ENCODE assay signal across 11 mouse cellular contexts in the genomic region with DNA sequence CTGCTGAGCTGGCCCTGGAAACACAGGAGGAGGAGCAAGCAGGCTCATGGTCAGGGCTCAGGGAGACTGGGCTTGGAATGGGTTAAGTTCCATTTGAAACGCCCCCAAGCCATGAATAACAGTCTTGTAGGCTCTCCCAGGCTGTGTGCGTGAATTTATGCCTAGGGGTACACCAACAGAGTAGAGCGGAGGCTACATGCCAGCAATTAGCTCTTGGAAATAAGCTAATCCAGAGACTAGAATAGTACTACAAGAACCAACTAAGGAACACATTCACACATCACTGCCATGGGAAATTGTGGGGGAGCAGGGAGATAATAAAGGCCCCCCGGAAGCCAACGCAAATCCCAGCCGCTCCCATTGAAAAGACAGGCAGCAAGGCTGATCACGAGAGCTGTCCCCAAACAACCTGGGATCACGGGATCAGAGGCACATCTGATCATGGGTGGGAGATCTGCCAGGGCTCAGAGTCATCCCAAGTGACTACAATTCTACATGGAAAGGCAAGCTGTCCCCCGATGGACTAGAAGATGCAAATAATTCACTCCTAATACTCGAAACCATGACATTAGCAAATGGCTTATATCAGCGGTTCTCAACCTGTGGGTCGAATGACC.
A peak's percentile ranks its signal among the peaks of the same experiment; 100 is the strongest.
DNase-seq lines count a peak whose midpoint lies in the region; ATAC-seq and TF ChIP-seq lines count a peak whose summit lies in the region.
"Had no signal": no experiment of that assay in that cellular context is flagged by ENCODE, and none has a peak within 500 bp of the region (broad histone marks: within the 10 kb centered on the region; RNA-seq: fewer than 3 reads in every experiment).

No protein-coding gene starts in this region.

- H3K36me3 ChIP-seq in midbrain, embryonic 13.5 days, result 0 out of 2 replicates have a peak, but pooled peaks cover 6% of the 10 kb centered on the region
- H3K36me3 ChIP-seq in midbrain, embryonic 11.5 days (ENCODE audit: control insufficient read depth, insufficient read depth, low read length), result no peaks in the 10 kb centered on the region
- H3K36me3 ChIP-seq in heart, embryonic 11.5 days (ENCODE audit: control insufficient read depth, insufficient read depth, low read length), result no peaks in the 10 kb centered on the region
- no peaks in the 10 kb centered on the region for H3K36me3 ChIP-seq in lung, postnatal 0 days (ENCODE audit: insufficient read depth, low read length)
- H3K36me3 ChIP-seq: kidney, embryonic 15.5 days; lung, embryonic 15.5 days had no signal

- no peak for TF ChIP-seq CTCF in lung, postnatal 0 days (IDR thresholded peaks at IDR 0.05)

- peaks cover 62% of the 10 kb centered on the region for H3K4me1 ChIP-seq in midbrain, embryonic 13.5 days (replicated peaks)
- no peaks in the 10 kb centered on the region; the same call in 1 of the 2 replicates for H3K4me1 ChIP-seq in midbrain, embryonic 11.5 days (ENCODE audit: control insufficient read depth, insufficient read depth, low read length)
- H3K4me1 ChIP-seq in heart, embryonic 11.5 days (ENCODE audit: control insufficient read depth, insufficient read depth, low read length), result no peaks in the 10 kb centered on the region
- no peaks in the 10 kb centered on the region for H3K4me1 ChIP-seq in lung, postnatal 0 days (ENCODE audit: insufficient read depth, low read depth, low read length)
- H3K4me1 ChIP-seq: lung, embryonic 15.5 days had no signal

- H3K27ac ChIP-seq in midbrain, embryonic 13.5 days, result peak overlapping the region; percentile 77
- H3K27ac ChIP-seq in midbrain, embryonic 11.5 days (ENCODE audit: low read depth, low read length), result no peak overlapping the region
- H3K27ac ChIP-seq in heart, embryonic 11.5 days (ENCODE audit: low read depth, low read length), result no peak overlapping the region
- no peak overlapping the region for H3K27ac ChIP-seq in lung, postnatal 0 days (ENCODE audit: low read length)
- H3K27ac ChIP-seq: heart, adult 2 months; kidney, embryonic 15.5 days; lung, embryonic 15.5 days had no signal

- WGBS in midbrain, embryonic 13.5 days, result 57% methylated on average over 12 of the region's 12 CpGs
- WGBS in midbrain, embryonic 11.5 days, result 76% methylated on average over 12 of the region's 12 CpGs
- WGBS in heart, embryonic 11.5 days (ENCODE audit: insufficient replicate concordance), result 78% methylated on average over 12 of the region's 12 CpGs
- WGBS in lung, postnatal 0 days, result 75% methylated on average over 12 of the region's 12 CpGs

- peak; percentile 38 for ATAC-seq in midbrain, embryonic 13.5 days
- ATAC-seq in midbrain, embryonic 11.5 days (ENCODE audit: low FRiP score), result no peak
- ATAC-seq in heart, embryonic 11.5 days (replicated peaks; ENCODE audit: insufficient number of reproducible peaks, low FRiP score, low TSS enrichment), result no peak
- ATAC-seq in lung, postnatal 0 days, result no peak

- no peaks in the 10 kb centered on the region for H3K9me3 ChIP-seq in midbrain, embryonic 13.5 days
- no peaks in the 10 kb centered on the region for H3K9me3 ChIP-seq in midbrain, embryonic 11.5 days (ENCODE audit: control insufficient read depth, low read length)
- no peaks in the 10 kb centered on the region for H3K9me3 ChIP-seq in heart, embryonic 11.5 days (replicated peaks; ENCODE audit: control insufficient read depth, low read length)
- no peaks in the 10 kb centered on the region for H3K9me3 ChIP-seq in lung, postnatal 0 days (ENCODE audit: low read length)
- H3K9me3 ChIP-seq: kidney, embryonic 15.5 days; lung, embryonic 15.5 days had no signal

- no peak overlapping the region for H3K4me2 ChIP-seq in midbrain, embryonic 13.5 days (replicated peaks)
- H3K4me2 ChIP-seq in midbrain, embryonic 11.5 days, result no peak overlapping the region
- H3K4me2 ChIP-seq in heart, embryonic 11.5 days, result no peak overlapping the region
- no peak overlapping the region for H3K4me2 ChIP-seq in lung, postnatal 0 days (replicated peaks; ENCODE audit: low read depth, low read length)
- H3K4me2 ChIP-seq: kidney, embryonic 15.5 days; lung, embryonic 15.5 days had no signal

- H3K4me3 ChIP-seq in midbrain, embryonic 13.5 days (replicated peaks), result no peak overlapping the region
- H3K4me3 ChIP-seq in midbrain, embryonic 11.5 days (ENCODE audit: low read depth, low read length), result no peak overlapping the region
- H3K4me3 ChIP-seq in heart, embryonic 11.5 days (ENCODE audit: low read depth, low read length), result no peak overlapping the region
- H3K4me3 ChIP-seq in lung, postnatal 0 days (ENCODE audit: low read depth, low read length), result no peak overlapping the region
- H3K4me3 ChIP-seq: heart, adult 2 months; kidney, embryonic 15.5 days; lung, embryonic 15.5 days had no signal

- DNase-seq in midbrain, embryonic 11.5 days (ENCODE audit: low spot score, missing footprints), result no peak
- DNase-seq in frontal cortex, postnatal 10 days (ENCODE audit: low spot score in 2 of 2), result peak; percentile 40 to 55
- peak; percentile 42 for DNase-seq in left cerebral cortex, postnatal 4 days
- peak; percentile 87 for DNase-seq in telencephalon, adult 2 months (ENCODE audit: low read depth, low spot score)
- no peak for DNase-seq in lung, postnatal 0 days (ENCODE audit: low spot score)
- DNase-seq: heart, adult 2 months; heart, postnatal 36 days had no signal

- no peak for TF ChIP-seq EP300 in lung, postnatal 0 days (IDR thresholded peaks at IDR 0.05)

- H3K9ac ChIP-seq in midbrain, embryonic 13.5 days (replicated peaks), result no peak overlapping the region
- no peak overlapping the region for H3K9ac ChIP-seq in midbrain, embryonic 11.5 days (ENCODE audit: low read length)
- H3K9ac ChIP-seq in heart, embryonic 11.5 days (ENCODE audit: low read depth, low read length), result no peak overlapping the region
- H3K9ac ChIP-seq in lung, postnatal 0 days (replicated peaks; ENCODE audit: low read depth), result no peak overlapping the region
- H3K9ac ChIP-seq: kidney, embryonic 15.5 days; lung, embryonic 15.5 days had no signal

- H3K27me3 ChIP-seq in midbrain, embryonic 13.5 days, result no peaks in the 10 kb centered on the region
- no peaks in the 10 kb centered on the region for H3K27me3 ChIP-seq in midbrain, embryonic 11.5 days (ENCODE audit: control insufficient read depth, insufficient read depth, low read length)
- H3K27me3 ChIP-seq in heart, embryonic 11.5 days (ENCODE audit: control insufficient read depth, insufficient read depth, low read length), result no peaks in the 10 kb centered on the region
- H3K27me3 ChIP-seq in lung, postnatal 0 days (replicated peaks; ENCODE audit: insufficient read depth, low read length), result no peaks in the 10 kb centered on the region
- H3K27me3 ChIP-seq: kidney, embryonic 15.5 days; lung, embryonic 15.5 days had no signal

- intact Hi-C loops in left cerebral cortex, postnatal 4 days (cut with DNase I), result no loop called here

Comparison
In these comparisons a context has a peak if more than half of its experiments do, and no peak if none do; other contexts are left out.
1. DNase-seq: peak in frontal cortex, postnatal 10 days (2 of 2), left cerebral cortex, postnatal 4 days (single experiment) and telencephalon, adult 2 months (single experiment); none in midbrain, embryonic 11.5 days (single experiment) and lung, postnatal 0 days (single experiment).